Mouse (Mus musculus) kidney, embryonic 14.5 days (tissue): ENCODE measurements at regions not wholly inside any gene's neighbourhood (a gene's known extent, or its start where the extent isn't known, plus 50 kb on each side); places are given as distances from the start of the nearest gene placed in this dataset.

ENCODE experiments used
- ATAC-seq: fragments of 200-750 bp; cut with Nextera tagmentation; 2 replicates; pipeline ENCODE4 v1.8.0; 2017; ENCODE audit warnings: moderate number of reproducible peaks, mild to moderate bottlenecking, moderate TSS enrichment, moderate library complexity; ENCODE audit not compliant: low FRiP score, low TSS enrichment
- H3K27ac ChIP-seq: fragments of 300-500 bp; sonication (generic); 2 replicates; pipeline ENCODE4 v1.5.1; 2014; ENCODE audit warnings: low read depth, mild to moderate bottlenecking, low read length, moderate library complexity, mixed read lengths
- H3K27me3 ChIP-seq: fragments of 300-500 bp; sonication (generic); 2 replicates; pipeline ENCODE4 v1.6.1; 2014; ENCODE audit warnings: mild to moderate bottlenecking, low read length; ENCODE audit not compliant: control insufficient read depth, insufficient read depth
- H3K36me3 ChIP-seq: fragments of 300-500 bp; sonication (generic); 2 replicates; pipeline ENCODE4 v1.6.1; 2014; ENCODE audit warnings: low read length, mixed read lengths; ENCODE audit not compliant: control insufficient read depth, insufficient read depth
- H3K4me1 ChIP-seq: fragments of 300-500 bp; sonication (generic); 2 replicates; pipeline ENCODE4 v1.6.1; 2014; ENCODE audit warnings: low read length, mixed read lengths; ENCODE audit not compliant: control insufficient read depth, insufficient read depth
- H3K4me2 ChIP-seq: fragments of 300-500 bp; sonication (generic); replicated peaks from 2 replicates; pipeline ENCODE4 v1.6.1; 2014; ENCODE audit warnings: low read depth, mild to moderate bottlenecking, low read length
- H3K4me3 ChIP-seq: fragments of 300-500 bp; sonication (generic); 2 replicates; pipeline ENCODE4 v1.5.1; 2014; ENCODE audit warnings: mild to moderate bottlenecking, low read length
- H3K9ac ChIP-seq: fragments of 300-500 bp; sonication (generic); 2 replicates; pipeline ENCODE4 v1.6.1; 2014; ENCODE audit warnings: low read depth, mild to moderate bottlenecking, low read length, moderate library complexity
- H3K9me3 ChIP-seq: fragments of 300-500 bp; sonication (generic); 2 replicates; pipeline ENCODE4 v1.6.1; 2016; ENCODE audit warnings: low read length; ENCODE audit not compliant: control insufficient read depth
- WGBS: fragments of 180-500 bp; shearing (Covaris S2); extraction: QIAGEN DNeasy Blood & Tissue Kit; methylation state at CpG from one replicate; pipeline ENCODE4 v1.1.7; 2014; 5-methylcytosine and 5-hydroxymethylcytosine counted together

DNA sequence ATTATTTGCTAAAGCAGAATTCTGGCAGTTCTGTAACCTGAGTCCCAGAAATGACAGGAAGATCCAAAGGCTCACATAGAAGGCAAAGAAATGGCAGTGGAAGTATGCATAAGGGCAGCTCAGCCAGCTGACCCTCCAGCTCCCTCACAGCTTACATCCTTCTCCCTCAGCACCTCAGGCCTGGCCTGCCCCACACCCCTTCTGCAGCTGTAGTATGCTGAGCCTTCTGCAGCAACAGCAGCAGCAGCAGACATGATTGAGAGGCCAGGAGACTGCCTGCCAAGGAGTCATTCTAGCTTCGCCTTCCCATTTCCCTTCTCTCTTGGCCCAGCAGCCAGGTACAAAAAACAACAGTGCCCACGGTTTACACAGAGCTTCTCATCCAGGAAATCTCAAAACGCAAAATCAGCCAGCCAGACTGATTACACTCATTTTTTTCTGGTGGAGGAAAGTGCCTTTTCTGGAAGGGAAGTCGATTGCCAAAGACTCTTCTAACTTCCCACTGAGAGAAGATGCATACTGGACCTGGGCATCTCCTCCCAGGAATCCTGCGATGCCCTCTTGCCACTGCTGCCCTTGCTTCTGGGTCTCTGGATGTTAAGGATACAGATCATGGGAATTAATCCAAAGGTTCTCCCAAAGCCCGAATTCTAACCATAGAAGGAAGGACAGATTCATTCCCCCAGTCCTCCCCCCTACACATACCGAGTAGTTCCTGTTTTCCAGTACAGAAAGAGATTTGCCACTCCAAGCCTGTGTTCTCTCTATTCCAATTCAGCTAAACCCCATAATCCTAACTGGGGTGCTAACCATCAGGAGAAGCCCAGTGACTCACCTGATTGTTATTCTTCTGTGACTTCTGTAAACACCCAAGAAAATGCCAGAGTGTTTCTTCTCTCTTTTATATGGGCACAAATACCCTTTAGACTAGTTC is 489.2 kb downstream of the Gm9195 start:
- Histone ChIP-seq H3K36me3 (no peaks in the 10 kb centered on the region), H3K9ac (no peak overlapping the region), H3K27me3 (no peaks in the 10 kb centered on the region), H3K9me3 (no peaks in the 10 kb centered on the region), H3K27ac (no peak overlapping the region), H3K4me3 (no peak overlapping the region), H3K4me2 (no peak overlapping the region), H3K4me1 (no peaks in the 10 kb centered on the region)
- no peak for ATAC-seq
- 44% methylated on average over 7 of the region's 7 CpGs for WGBS

DNA sequence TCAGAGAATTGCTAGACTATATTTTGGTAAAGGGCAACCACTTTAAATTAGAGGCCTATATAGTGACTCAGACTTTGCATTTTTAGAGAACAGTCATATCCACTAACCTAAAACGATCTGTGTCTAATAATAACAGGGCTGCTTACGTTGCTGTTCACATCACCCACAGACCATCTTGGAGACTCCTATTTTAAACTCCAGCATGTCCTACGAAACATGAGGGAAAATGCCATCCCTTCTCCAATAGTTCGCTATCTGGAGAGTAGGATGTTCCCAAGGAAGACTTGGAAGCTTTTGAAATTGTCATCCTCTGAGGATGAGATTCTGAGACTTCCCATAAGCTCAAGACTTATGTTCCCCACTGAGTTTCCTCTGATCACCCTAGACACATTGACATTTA is 518.6 kb downstream of the Gm9195 start:
- Histone ChIP-seq H3K27me3 (no peaks in the 10 kb centered on the region), H3K9ac (no peak overlapping the region), H3K4me3 (no peak overlapping the region), H3K36me3 (no peaks in the 10 kb centered on the region), H3K4me2 (no peak overlapping the region), H3K9me3 (no peaks in the 10 kb centered on the region), H3K27ac (no peak overlapping the region), H3K4me1 (no peaks in the 10 kb centered on the region)
- 87% methylated on average over 4 of the region's 4 CpGs for WGBS
- no peak for ATAC-seq

DNA sequence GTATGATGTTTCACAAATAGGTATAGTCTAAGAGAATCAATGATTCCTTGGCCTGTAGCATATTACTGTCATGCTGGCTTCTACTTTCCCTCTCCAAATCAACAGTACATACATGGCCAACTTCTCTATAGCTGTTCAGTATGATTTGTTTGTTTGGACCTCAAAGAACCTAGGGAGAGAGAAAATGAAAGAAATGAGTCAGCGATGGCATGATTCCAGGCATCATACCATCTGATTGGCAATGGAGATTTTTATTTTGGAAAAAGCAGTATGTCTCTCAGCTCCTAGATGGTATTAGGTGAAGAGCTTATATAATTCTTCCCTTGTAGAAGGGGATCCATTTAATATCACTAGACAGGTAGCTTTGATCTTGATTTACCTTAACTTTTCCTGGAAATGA is 519.1 kb downstream of the Gm9195 start:
- Histone ChIP-seq H3K9ac (no peak overlapping the region), H3K27ac (no peak overlapping the region), H3K4me1 (no peaks in the 10 kb centered on the region), H3K4me2 (no peak overlapping the region), H3K4me3 (no peak overlapping the region), H3K36me3 (no peaks in the 10 kb centered on the region), H3K27me3 (no peaks in the 10 kb centered on the region), H3K9me3 (no peaks in the 10 kb centered on the region)
- 95% methylated on average over 1 of the region's 1 CpGs for WGBS
- ATAC-seq: no peak

DNA sequence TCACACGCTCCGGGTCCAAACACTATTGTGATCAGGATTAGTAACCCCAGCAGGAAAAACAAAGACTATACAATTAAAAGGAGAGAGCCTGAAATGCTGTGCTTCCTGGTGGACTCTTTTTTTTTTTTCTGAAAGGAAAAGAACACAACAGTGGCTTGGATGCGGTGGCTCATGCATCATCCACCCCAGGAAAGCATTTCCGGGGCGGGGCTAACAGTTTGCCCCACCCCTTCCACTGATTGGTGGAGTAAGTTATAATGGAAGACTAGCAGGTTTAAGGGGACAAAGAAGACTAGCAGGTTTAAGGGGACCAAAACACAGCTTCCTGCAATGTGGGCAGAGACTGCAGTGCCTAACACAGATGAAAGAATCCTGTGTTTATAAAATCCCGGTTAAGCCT is 524.0 kb downstream of the Gm9195 start:
- H3K27ac ChIP-seq: no peak overlapping the region
- no peak for ATAC-seq
- H3K36me3 ChIP-seq: no peaks in the 10 kb centered on the region
- 60% methylated on average over 6 of the region's 6 CpGs for WGBS
- H3K27me3 ChIP-seq: no peaks in the 10 kb centered on the region
- H3K9ac ChIP-seq: no peak overlapping the region
- H3K4me2 ChIP-seq: no peak overlapping the region
- no peaks in the 10 kb centered on the region for H3K4me1 ChIP-seq
- no peaks in the 10 kb centered on the region for H3K9me3 ChIP-seq
- H3K4me3 ChIP-seq: no peak overlapping the region

DNA sequence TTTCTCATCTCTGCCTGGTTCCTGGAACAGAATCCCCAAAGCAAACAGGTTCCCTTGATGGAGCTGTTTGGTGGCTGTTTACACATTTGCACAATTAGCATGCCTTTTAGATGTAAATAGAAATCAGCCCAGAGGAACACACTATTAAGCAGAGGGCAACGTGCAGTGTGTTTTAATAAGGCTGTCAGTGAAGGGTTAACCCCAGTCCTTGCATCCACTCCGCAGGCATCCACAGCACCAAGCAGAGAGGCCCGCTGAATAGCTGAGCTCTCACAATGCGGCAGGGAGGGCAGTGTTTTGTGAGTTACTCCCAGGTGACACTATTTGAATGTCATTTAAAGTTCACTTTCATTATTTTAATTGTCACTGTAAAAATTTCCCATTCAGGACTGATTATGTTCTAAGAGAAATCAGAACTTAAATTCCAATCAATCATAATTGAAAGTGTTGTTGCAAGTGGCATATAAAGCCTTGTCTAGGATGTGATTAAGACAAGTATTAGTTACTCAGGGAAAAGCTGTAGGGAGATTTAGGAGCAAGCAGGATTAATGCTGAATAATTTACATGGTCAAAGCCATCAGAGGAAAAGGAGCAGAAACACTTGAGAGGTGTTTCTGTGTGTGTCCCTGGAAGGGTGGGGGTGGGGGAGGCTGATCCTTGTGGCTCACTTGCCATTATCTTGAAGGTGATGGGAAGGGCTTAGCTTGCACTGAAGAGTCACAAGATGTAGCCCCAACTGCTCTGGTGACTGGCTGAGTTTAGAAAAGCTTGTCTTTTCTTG is 528.1 kb downstream of the Gm9195 start:
- no peaks in the 10 kb centered on the region for H3K36me3 ChIP-seq
- no peak overlapping the region for H3K9ac ChIP-seq
- no peak overlapping the region for H3K27ac ChIP-seq
- no peak overlapping the region for H3K4me3 ChIP-seq
- WGBS: 7% methylated on average over 4 of the region's 4 CpGs
- no peaks in the 10 kb centered on the region for H3K4me1 ChIP-seq
- no peak overlapping the region for H3K4me2 ChIP-seq
- H3K27me3 ChIP-seq: no peaks in the 10 kb centered on the region
- ATAC-seq: no peak
- H3K9me3 ChIP-seq: no peaks in the 10 kb centered on the region

DNA sequence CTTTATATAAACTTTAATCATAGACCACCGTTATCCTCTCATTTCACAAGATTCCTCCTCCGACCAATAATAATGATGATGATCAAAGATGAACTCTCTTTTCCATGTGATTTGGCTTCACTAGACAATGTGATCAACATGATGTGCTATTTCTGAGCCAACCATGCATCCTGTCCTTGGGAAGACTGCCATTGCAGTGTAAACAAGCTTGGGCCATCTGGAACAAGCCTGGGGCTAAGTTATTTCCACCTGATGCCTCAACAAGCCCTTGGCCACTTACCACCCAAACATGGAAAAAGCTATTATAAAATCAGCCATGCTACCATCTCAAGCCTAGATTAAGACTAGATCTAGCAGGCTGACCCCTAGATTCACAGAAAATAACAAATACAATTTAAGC is 542.9 kb downstream of the Gm9195 start:
- Histone ChIP-seq H3K4me1 (no peaks in the 10 kb centered on the region), H3K27ac (no peak overlapping the region), H3K4me3 (no peak overlapping the region), H3K36me3 (no peaks in the 10 kb centered on the region), H3K27me3 (no peaks in the 10 kb centered on the region), H3K4me2 (no peak overlapping the region), H3K9ac (no peak overlapping the region), H3K9me3 (no peaks in the 10 kb centered on the region)
- no peak for ATAC-seq
- 96% methylated on average over 2 of the region's 2 CpGs for WGBS

DNA sequence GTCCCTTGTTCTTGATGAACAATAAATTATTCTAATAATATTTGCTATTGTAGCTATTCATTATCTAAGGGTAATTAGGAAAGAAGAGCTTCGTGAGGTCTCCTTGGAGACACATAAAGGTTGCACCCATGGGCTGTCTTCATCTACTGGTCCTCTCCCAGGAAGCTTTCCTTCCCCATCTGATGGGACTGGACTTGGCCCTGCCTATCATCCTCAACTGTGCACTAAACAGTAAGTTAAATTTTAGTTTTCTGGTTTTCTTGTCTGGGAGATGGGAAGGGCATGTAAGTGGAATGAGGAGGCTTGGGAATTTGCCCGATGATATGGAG is 554.5 kb downstream of the Gm9195 start:
- Histone ChIP-seq H3K4me2 (no peak overlapping the region), H3K27me3 (no peaks in the 10 kb centered on the region), H3K9ac (no peak overlapping the region), H3K9me3 (no peaks in the 10 kb centered on the region), H3K36me3 (no peaks in the 10 kb centered on the region), H3K4me3 (no peak overlapping the region), H3K27ac (no peak overlapping the region), H3K4me1 (no peaks in the 10 kb centered on the region)
- WGBS: 91% methylated on average over 2 of the region's 2 CpGs
- ATAC-seq: no peak

DNA sequence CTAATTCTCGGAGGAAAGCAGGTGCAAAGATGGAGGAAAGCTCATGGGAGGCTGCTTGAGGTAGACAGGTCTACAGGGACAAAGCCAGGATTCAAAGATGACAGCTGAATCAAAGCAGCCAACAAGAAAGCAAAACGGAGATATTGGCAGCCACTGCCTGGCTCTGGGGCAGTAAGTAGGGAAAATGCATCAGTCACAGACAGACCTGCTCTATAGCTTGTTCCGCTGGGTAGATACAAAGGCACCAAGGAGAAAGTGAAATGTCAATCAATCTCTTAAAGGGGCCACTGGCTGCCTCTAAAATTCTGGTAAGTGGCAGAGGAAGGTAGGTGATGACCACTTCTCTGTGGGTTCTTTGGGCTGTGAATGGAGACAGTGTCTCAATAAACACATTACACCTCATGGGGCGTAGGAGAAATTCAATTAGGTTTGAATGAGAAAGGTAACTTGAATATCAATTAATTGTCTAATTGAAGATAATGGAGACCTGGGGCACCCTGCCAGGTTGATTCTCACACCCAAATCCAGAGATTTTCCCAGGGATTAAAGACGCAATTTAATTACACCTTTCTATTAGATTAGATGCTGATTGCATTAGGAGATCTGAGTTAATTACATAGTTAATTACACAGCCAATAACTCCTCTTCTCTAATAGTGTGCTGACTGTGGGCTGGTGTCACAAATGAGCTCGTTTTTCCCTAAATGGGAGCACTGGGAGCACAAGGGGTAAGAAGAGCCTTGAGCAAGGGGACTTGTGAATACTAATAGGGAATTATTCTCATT is 555.1 kb downstream of the Gm9195 start:
- H3K4me1 ChIP-seq: no peaks in the 10 kb centered on the region
- ATAC-seq: no peak
- no peaks in the 10 kb centered on the region for H3K27me3 ChIP-seq
- 76% methylated on average over 6 of the region's 6 CpGs for WGBS
- no peak overlapping the region for H3K4me2 ChIP-seq
- no peak overlapping the region for H3K9ac ChIP-seq
- H3K9me3 ChIP-seq: no peaks in the 10 kb centered on the region
- H3K27ac ChIP-seq: no peak overlapping the region
- no peaks in the 10 kb centered on the region for H3K36me3 ChIP-seq
- H3K4me3 ChIP-seq: no peak overlapping the region
